Mouse (Mus musculus): Measurements from ENCODE around the gene Tmem26. TPM values are rescaled to one million over a fixed set of nuclear protein-coding genes. Genes with fewer than 3 reads are reported as not detected.
"Not testable (repeated sequence)": the region's sequence is repeated elsewhere in the genome, so short reads cannot be mapped to it uniquely, and the experiment has no call there.

Gene Tmem26
- polyA plus RNA-seq, 1 experiment: 5.4 TPM

GRCm38 (mm10) chr10:68714302-68714701, 9.1 kb upstream of the Tmem26 start:
- DNase-seq (ENCODE audit: low read depth): no peak
- TF ChIP-seq POLR2A (IDR thresholded peaks at IDR 0.05; ENCODE audit: borderline replicate concordance, extremely low read depth, insufficient read depth, insufficient read length, poor library complexity, severe bottlenecking): no peak
- TF ChIP-seq CTCF (IDR thresholded peaks at IDR 0.05; ENCODE audit: borderline replicate concordance, extremely low read depth, insufficient read depth, insufficient read length): no peak

- no peak for TF ChIP-seq CTCF (IDR thresholded peaks at IDR 0.05; ENCODE audit: borderline replicate concordance, extremely low read depth, insufficient read depth, insufficient read length)
- TF ChIP-seq POLR2A (IDR thresholded peaks at IDR 0.05; ENCODE audit: borderline replicate concordance, extremely low read depth, insufficient read depth, insufficient read length, poor library complexity, severe bottlenecking): no peak
- no peak for DNase-seq (ENCODE audit: low read depth)
Observed at GRCm38 (mm10) chr10:68715396-68715795, 8.1 kb upstream of the Tmem26 start.

GRCm38 (mm10) chr10:68718375-68718774, 5.1 kb upstream of the Tmem26 start:
- DNase-seq (ENCODE audit: low read depth): no peak
- TF ChIP-seq POLR2A (IDR thresholded peaks at IDR 0.05; ENCODE audit: borderline replicate concordance, extremely low read depth, insufficient read depth, insufficient read length, poor library complexity, severe bottlenecking) (no peak), CTCF (IDR thresholded peaks at IDR 0.05; ENCODE audit: borderline replicate concordance, extremely low read depth, insufficient read depth, insufficient read length) (no peak)

- DNase-seq (ENCODE audit: low read depth): peak; percentile 18
- TF ChIP-seq POLR2A (IDR thresholded peaks at IDR 0.05; ENCODE audit: borderline replicate concordance, extremely low read depth, insufficient read depth, insufficient read length, poor library complexity, severe bottlenecking) (no peak), CTCF (IDR thresholded peaks at IDR 0.05; ENCODE audit: borderline replicate concordance, extremely low read depth, insufficient read depth, insufficient read length) (no peak)
Observed at GRCm38 (mm10) chr10:68720887-68721400, 2.5 kb upstream of the Tmem26 start.

GRCm38 (mm10) chr10:68723015-68723414, 431 bp upstream of the Tmem26 start:
- no peak for TF ChIP-seq POLR2A (IDR thresholded peaks at IDR 0.05; ENCODE audit: borderline replicate concordance, extremely low read depth, insufficient read depth, insufficient read length, poor library complexity, severe bottlenecking)
- no peak for TF ChIP-seq CTCF (IDR thresholded peaks at IDR 0.05; ENCODE audit: borderline replicate concordance, extremely low read depth, insufficient read depth, insufficient read length)
- DNase-seq (ENCODE audit: low read depth): no peak

GRCm38 (mm10) chr10:68724361-68724720, 895 bp downstream of the Tmem26 start:
- DNase-seq (ENCODE audit: low read depth): peak; percentile 56
- TF ChIP-seq POLR2A (IDR thresholded peaks at IDR 0.05; ENCODE audit: borderline replicate concordance, extremely low read depth, insufficient read depth, insufficient read length, poor library complexity, severe bottlenecking): no peak
- no peak for TF ChIP-seq CTCF (IDR thresholded peaks at IDR 0.05; ENCODE audit: borderline replicate concordance, extremely low read depth, insufficient read depth, insufficient read length)

- no peak for TF ChIP-seq CTCF (IDR thresholded peaks at IDR 0.05; ENCODE audit: borderline replicate concordance, extremely low read depth, insufficient read depth, insufficient read length)
- TF ChIP-seq POLR2A (IDR thresholded peaks at IDR 0.05; ENCODE audit: borderline replicate concordance, extremely low read depth, insufficient read depth, insufficient read length, poor library complexity, severe bottlenecking): no peak
- no peak for DNase-seq (ENCODE audit: low read depth)
Observed at GRCm38 (mm10) chr10:68727464-68727863, 4.0 kb downstream of the Tmem26 start.

- no peak for DNase-seq (ENCODE audit: low read depth)
- TF ChIP-seq POLR2A (IDR thresholded peaks at IDR 0.05; ENCODE audit: borderline replicate concordance, extremely low read depth, insufficient read depth, insufficient read length, poor library complexity, severe bottlenecking) (no peak), CTCF (IDR thresholded peaks at IDR 0.05; ENCODE audit: borderline replicate concordance, extremely low read depth, insufficient read depth, insufficient read length) (no peak)
Observed at GRCm38 (mm10) chr10:68735621-68736020, 12.2 kb downstream of the Tmem26 start.

- DNase-seq (ENCODE audit: low read depth): no peak
- TF ChIP-seq CTCF (IDR thresholded peaks at IDR 0.05; ENCODE audit: borderline replicate concordance, extremely low read depth, insufficient read depth, insufficient read length): no peak
- no peak for TF ChIP-seq POLR2A (IDR thresholded peaks at IDR 0.05; ENCODE audit: borderline replicate concordance, extremely low read depth, insufficient read depth, insufficient read length, poor library complexity, severe bottlenecking)
Observed at GRCm38 (mm10) chr10:68737391-68737790, 13.9 kb downstream of the Tmem26 start.

- DNase-seq (ENCODE audit: low read depth): not testable (repeated sequence)
Observed at GRCm38 (mm10) chr10:68738981-68739380, 15.5 kb downstream of the Tmem26 start.

GRCm38 (mm10) chr10:68740251-68740650, 16.8 kb downstream of the Tmem26 start:
- no peak for TF ChIP-seq CTCF (IDR thresholded peaks at IDR 0.05; ENCODE audit: borderline replicate concordance, extremely low read depth, insufficient read depth, insufficient read length)
- TF ChIP-seq POLR2A (IDR thresholded peaks at IDR 0.05; ENCODE audit: borderline replicate concordance, extremely low read depth, insufficient read depth, insufficient read length, poor library complexity, severe bottlenecking): no peak
- peak; percentile 60 for DNase-seq (ENCODE audit: low read depth)

- DNase-seq (ENCODE audit: low read depth): no peak
- TF ChIP-seq CTCF (IDR thresholded peaks at IDR 0.05; ENCODE audit: borderline replicate concordance, extremely low read depth, insufficient read depth, insufficient read length) (no peak), POLR2A (IDR thresholded peaks at IDR 0.05; ENCODE audit: borderline replicate concordance, extremely low read depth, insufficient read depth, insufficient read length, poor library complexity, severe bottlenecking) (no peak)
Observed at GRCm38 (mm10) chr10:68750921-68751320, 27.5 kb downstream of the Tmem26 start.

- TF ChIP-seq POLR2A (IDR thresholded peaks at IDR 0.05; ENCODE audit: borderline replicate concordance, extremely low read depth, insufficient read depth, insufficient read length, poor library complexity, severe bottlenecking): no peak
- TF ChIP-seq CTCF (IDR thresholded peaks at IDR 0.05; ENCODE audit: borderline replicate concordance, extremely low read depth, insufficient read depth, insufficient read length): peak; percentile 34; the same call in 1 of the 2 replicates
- peak; percentile 34 for DNase-seq (ENCODE audit: low read depth)
Observed at GRCm38 (mm10) chr10:68759238-68759637, 35.8 kb downstream of the Tmem26 start.

Data from brain, embryonic 14.5 days (tissue).